Mouse (Mus musculus): ENCODE measurements around the gene Efnb1.

DNA sequence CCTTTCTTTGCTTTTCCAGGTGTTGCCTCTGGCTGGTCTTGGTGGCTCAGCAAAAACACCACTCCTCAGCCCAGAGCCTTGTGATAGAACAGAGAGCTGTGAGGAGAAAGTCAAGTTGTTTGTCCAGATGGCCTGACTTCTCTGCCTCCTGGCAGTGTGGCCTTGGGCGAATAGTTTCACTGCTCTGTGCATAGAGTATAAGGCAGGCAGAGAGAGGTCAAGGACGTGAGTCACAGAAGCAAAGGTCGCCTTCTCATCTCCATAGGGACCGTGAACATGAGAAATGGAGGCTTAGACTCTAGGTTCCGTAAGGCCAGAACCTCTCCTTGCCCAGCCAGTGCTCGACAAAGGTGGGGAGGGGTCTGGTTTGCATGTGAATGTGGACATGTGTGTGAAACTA lies 3.4 kb upstream of the Efnb1 start:
- TF ChIP-seq CTCF (IDR thresholded peaks at IDR 0.05; ENCODE audit: low read depth) (no peak), EP300 (IDR thresholded peaks at IDR 0.05; ENCODE audit: low read depth) (no peak)
